Mouse (Mus musculus) intestine, embryonic 14.5 days (tissue): ENCODE measurements around the gene Gsto1. TPM values are rescaled to one million over a fixed set of nuclear protein-coding genes. Genes with fewer than 3 reads are reported as not detected.
"Not testable (repeated sequence)": the region's sequence is repeated elsewhere in the genome, so short reads cannot be mapped to it uniquely, and the experiment has no call there.

Source experiments
- ATAC-seq: fragments of 200-750 bp; cut with Nextera tagmentation; replicated peaks from 2 replicates; pipeline ENCODE4 v1.8.0; 2017; ENCODE audit warnings: low read depth, moderate number of reproducible peaks, moderate TSS enrichment, moderate library complexity; ENCODE audit not compliant: low FRiP score, low TSS enrichment
- DNase-seq: peaks from one replicate; pipeline ENCODE4 v3.0.0-alpha.2; 2018; ENCODE audit warnings: low spot score
- H3K27ac ChIP-seq: fragments of 300-500 bp; sonication (generic); 2 replicates; pipeline ENCODE4 v1.5.1; 2014; ENCODE audit warnings: low read depth, mild to moderate bottlenecking, control low read depth
- H3K27me3 ChIP-seq: fragments of 300-500 bp; sonication (generic); replicated peaks from 2 replicates; pipeline ENCODE4 v1.6.1; 2014; ENCODE audit warnings: low read length, control low read depth; ENCODE audit not compliant: control insufficient read depth, insufficient read depth
- H3K36me3 ChIP-seq: fragments of 300-500 bp; sonication (generic); 2 replicates; pipeline ENCODE4 v1.6.1; 2014; ENCODE audit warnings: low read length, control low read depth; ENCODE audit not compliant: control insufficient read depth, insufficient read depth
- H3K4me1 ChIP-seq: fragments of 300-500 bp; sonication (generic); replicated peaks from 2 replicates; pipeline ENCODE4 v1.6.1; 2014; ENCODE audit warnings: low read length, control low read depth, mixed read lengths; ENCODE audit not compliant: control insufficient read depth, insufficient read depth
- H3K4me2 ChIP-seq: fragments of 300-500 bp; sonication (generic); 2 replicates; pipeline ENCODE4 v1.6.1; 2014; ENCODE audit warnings: low read length
- H3K4me3 ChIP-seq: fragments of 300-500 bp; sonication (generic); 2 replicates; pipeline ENCODE4 v1.5.1; 2014; ENCODE audit warnings: low read depth, low read length, control low read depth, mixed read lengths
- H3K9ac ChIP-seq: fragments of 300-500 bp; sonication (generic); 2 replicates; pipeline ENCODE4 v1.6.1; 2014; ENCODE audit warnings: mild to moderate bottlenecking, low read length
- H3K9me3 ChIP-seq: fragments of 300-500 bp; sonication (generic); 2 replicates; pipeline ENCODE4 v1.6.1; 2016; ENCODE audit warnings: low read length, control low read depth; ENCODE audit not compliant: control insufficient read depth
- WGBS: fragments of 180-500 bp; shearing (Covaris S2); extraction: QIAGEN DNeasy Blood & Tissue Kit; methylation state at CpG from one replicate; pipeline ENCODE4 v1.1.7; 2014; 5-methylcytosine and 5-hydroxymethylcytosine counted together
- polyA plus RNA-seq: library from polyadenylated mRNA; unstranded; fragments of >200 nt; fragmentation: Nextera tagmentation; extraction: Ambion mirVana; gene quantifications from 2 replicates; pipeline ENCODE4 v1.2.1, GENCODE M21; 2014

The Gsto1 gene
- polyA plus RNA-seq, 1 experiment from 2014 or later = 340 TPM

- H3K4me2 ChIP-seq = no peak overlapping the region
- H3K36me3 ChIP-seq = no peaks in the 10 kb centered on the region
- 80% methylated on average over 14 of the region's 14 CpGs for WGBS
- no peaks in the 10 kb centered on the region for H3K9me3 ChIP-seq
- no peaks in the 10 kb centered on the region for H3K27me3 ChIP-seq
- ATAC-seq = no peak
- DNase-seq = peak; percentile 48
- no peak overlapping the region for H3K27ac ChIP-seq
- H3K9ac ChIP-seq = no peak overlapping the region
- no peaks in the 10 kb centered on the region for H3K4me1 ChIP-seq
- no peak overlapping the region for H3K4me3 ChIP-seq
Observed at GRCm38 (mm10) chr19:47829913-47830450, 24.8 kb upstream of the Gsto1 start.

- Histone ChIP-seq H3K36me3 (no peaks in the 10 kb centered on the region), H3K27me3 (0 out of 2 replicates have a peak, but pooled peaks cover under 1% of the 10 kb centered on the region), H3K4me2 (no peak overlapping the region), H3K4me3 (no peak overlapping the region), H3K9ac (no peak overlapping the region), H3K4me1 (no peaks in the 10 kb centered on the region), H3K9me3 (no peaks in the 10 kb centered on the region), H3K27ac (no peak overlapping the region)
- ATAC-seq = no peak
- 95% methylated on average over 8 of the region's 8 CpGs for WGBS
- DNase-seq = peak; percentile 21
Observed at GRCm38 (mm10) chr19:47831111-47831510, 23.7 kb upstream of the Gsto1 start.

GRCm38 (mm10) chr19:47832316-47832715 is 22.5 kb upstream of the Gsto1 start:
- WGBS = 81% methylated on average over 16 of the region's 16 CpGs
- ATAC-seq = no peak

GRCm38 (mm10) chr19:47834614-47835013 is 20.2 kb upstream of the Gsto1 start:
- Histone ChIP-seq H3K27ac (no peak overlapping the region), H3K9me3 (no peaks in the 10 kb centered on the region), H3K4me3 (no peak overlapping the region), H3K27me3 (peaks cover 10% of the 10 kb centered on the region; the same call in 1 of the 2 replicates), H3K4me1 (peaks cover 4% of the 10 kb centered on the region; the same call in 1 of the 2 replicates), H3K9ac (no peak overlapping the region), H3K4me2 (no peak overlapping the region), H3K36me3 (no peaks in the 10 kb centered on the region)
- WGBS = 68% methylated on average over 5 of the region's 5 CpGs
- ATAC-seq (no peak), DNase-seq (no peak)

More at GRCm38 (mm10) chr19:47832316-47832715, 22.5 kb upstream of the Gsto1 start:
- DNase-seq = peak; percentile 49
- H3K4me1 ChIP-seq = peaks cover 4% of the 10 kb centered on the region; the same call in 1 of the 2 replicates
- H3K9ac ChIP-seq = no peak overlapping the region
- H3K9me3 ChIP-seq = no peaks in the 10 kb centered on the region
- H3K27me3 ChIP-seq = peaks cover 6% of the 10 kb centered on the region; the same call in 1 of the 2 replicates
- no peak overlapping the region for H3K27ac ChIP-seq
- no peak overlapping the region for H3K4me3 ChIP-seq
- no peak overlapping the region for H3K4me2 ChIP-seq
- no peaks in the 10 kb centered on the region for H3K36me3 ChIP-seq

- Histone ChIP-seq H3K27ac (no peak overlapping the region), H3K4me1 (peaks cover 4% of the 10 kb centered on the region; the same call in 1 of the 2 replicates), H3K36me3 (no peaks in the 10 kb centered on the region), H3K4me2 (no peak overlapping the region), H3K27me3 (peaks cover 10% of the 10 kb centered on the region; the same call in 1 of the 2 replicates), H3K9me3 (no peaks in the 10 kb centered on the region), H3K4me3 (no peak overlapping the region), H3K9ac (no peak overlapping the region)
- WGBS = 86% methylated on average over 7 of the region's 7 CpGs
- DNase-seq = no peak
- ATAC-seq = no peak
Observed at GRCm38 (mm10) chr19:47835776-47836175, 19.0 kb upstream of the Gsto1 start.

- peak overlapping the region; percentile 32; the same call in 1 of the 2 replicates for H3K9ac ChIP-seq
- peak; percentile 89 for DNase-seq
- no peaks in the 10 kb centered on the region for H3K9me3 ChIP-seq
- H3K4me3 ChIP-seq = peak overlapping the region; percentile 42
- peaks cover 4% of the 10 kb centered on the region; the same call in 1 of the 2 replicates for H3K4me1 ChIP-seq
- H3K4me2 ChIP-seq = peak overlapping the region; percentile 82
- H3K36me3 ChIP-seq = no peaks in the 10 kb centered on the region
- WGBS = 4% methylated on average over 49 of the region's 49 CpGs
- H3K27me3 ChIP-seq = peaks cover 10% of the 10 kb centered on the region; the same call in 1 of the 2 replicates
- H3K27ac ChIP-seq = no peak overlapping the region
- ATAC-seq = peak; percentile 94
Observed at GRCm38 (mm10) chr19:47836701-47837526, 17.9 kb upstream of the Gsto1 start.

- peak overlapping the region; percentile 82 for H3K4me2 ChIP-seq
- no peak overlapping the region for H3K27ac ChIP-seq
- H3K36me3 ChIP-seq = no peaks in the 10 kb centered on the region
- peaks cover 10% of the 10 kb centered on the region; the same call in 1 of the 2 replicates for H3K27me3 ChIP-seq
- WGBS = under 1% methylated on average over 6 of the region's 6 CpGs
- H3K9me3 ChIP-seq = no peaks in the 10 kb centered on the region
- DNase-seq (no peak), ATAC-seq (peak; percentile 37; the same call in 1 of the 2 replicates)
- peaks cover 4% of the 10 kb centered on the region; the same call in 1 of the 2 replicates for H3K4me1 ChIP-seq
- peak overlapping the region; percentile 32; the same call in 1 of the 2 replicates for H3K9ac ChIP-seq
- H3K4me3 ChIP-seq = peak overlapping the region; percentile 42
Observed at GRCm38 (mm10) chr19:47837527-47837901, 17.3 kb upstream of the Gsto1 start.

GRCm38 (mm10) chr19:47841234-47841633 is 13.5 kb upstream of the Gsto1 start:
- 78% methylated on average over 13 of the region's 15 CpGs for WGBS
- ATAC-seq, H3K9ac ChIP-seq, H3K27ac ChIP-seq, H3K4me3 ChIP-seq, H3K36me3 ChIP-seq, H3K4me2 ChIP-seq, H3K4me1 ChIP-seq, H3K9me3 ChIP-seq, DNase-seq, H3K27me3 ChIP-seq: not testable (repeated sequence)
